Mouse (Mus musculus) urinary bladder, postnatal 10 days (tissue): ENCODE results near the gene 4931422A03Rik.
"Not testable (repeated sequence)": the region's sequence is repeated elsewhere in the genome, so short reads cannot be mapped to it uniquely, and the experiment has no call there.

ENCODE experiments used
- DNase-seq: peaks from one replicate; pipeline ENCODE4 v3.0.0; 2022; ENCODE audit warnings: low spot score

4931422A03Rik gene

GRCm38 (mm10) chr2:104028139-104028723, at the start of gene 4931422A03Rik:
Gene 4931422A03Rik (minus strand): TSS chr2:104028361.
- no peak for DNase-seq

GRCm38 (mm10) chr2:104069704-104070185, 41.6 kb upstream of the 4931422A03Rik start, which contains the start of gene Cd59b:
Gene Cd59b (plus strand): TSS chr2:104069849.
- no peak for DNase-seq

GRCm38 (mm10) chr2:104068450-104068849, 40.3 kb upstream of the 4931422A03Rik start, which contains the start of gene Gm10799:
Gene Gm10799 (minus strand): TSS chr2:104068550.
- not testable (repeated sequence) for DNase-seq

GRCm38 (mm10) chr2:104065526-104065925, 37.4 kb upstream of the 4931422A03Rik start, which contains the start of gene Gm10912:
Gene Gm10912 (plus strand): TSS chr2:104065826.
- not testable (repeated sequence) for DNase-seq

- DNase-seq = no peak
Measured at GRCm38 (mm10) chr2:104064152-104064551, 36.0 kb upstream of the 4931422A03Rik start.

GRCm38 (mm10) chr2:104062665-104063064, 34.5 kb upstream of the 4931422A03Rik start:
- no peak for DNase-seq

- DNase-seq = no peak
Measured at GRCm38 (mm10) chr2:104060996-104061395, 32.8 kb upstream of the 4931422A03Rik start.

GRCm38 (mm10) chr2:104059786-104060185, 31.6 kb upstream of the 4931422A03Rik start:
- DNase-seq = no peak

- no peak for DNase-seq
Measured at GRCm38 (mm10) chr2:104058954-104059353, 30.8 kb upstream of the 4931422A03Rik start.

GRCm38 (mm10) chr2:104058381-104058780, 30.2 kb upstream of the 4931422A03Rik start:
- DNase-seq = no peak

- DNase-seq = no peak
Measured at GRCm38 (mm10) chr2:104044479-104045080, 16.4 kb upstream of the 4931422A03Rik start.

GRCm38 (mm10) chr2:104043624-104044478, 15.7 kb upstream of the 4931422A03Rik start:
- no peak for DNase-seq

- DNase-seq = no peak
Measured at GRCm38 (mm10) chr2:104042766-104043165, 14.6 kb upstream of the 4931422A03Rik start.

GRCm38 (mm10) chr2:104041632-104042031, 13.5 kb upstream of the 4931422A03Rik start:
- DNase-seq = no peak

GRCm38 (mm10) chr2:104038236-104038635, 10.1 kb upstream of the 4931422A03Rik start:
- DNase-seq = no peak

GRCm38 (mm10) chr2:104036316-104036715, 8.2 kb upstream of the 4931422A03Rik start:
- DNase-seq = no peak

GRCm38 (mm10) chr2:104035595-104035994, 7.4 kb upstream of the 4931422A03Rik start:
- no peak for DNase-seq

- DNase-seq = no peak
Measured at GRCm38 (mm10) chr2:104034832-104035472, 6.8 kb upstream of the 4931422A03Rik start.

GRCm38 (mm10) chr2:104032056-104032455, 3.9 kb upstream of the 4931422A03Rik start:
- no peak for DNase-seq

- DNase-seq = no peak
Measured at GRCm38 (mm10) chr2:104030381-104030780, 2.2 kb upstream of the 4931422A03Rik start.

- no peak for DNase-seq
Measured at GRCm38 (mm10) chr2:104029074-104029473, 913 bp upstream of the 4931422A03Rik start.
